Mouse (Mus musculus) forebrain, embryonic 16.5 days (tissue): Measurements from ENCODE around the gene Morc3. TPM values are rescaled to one million over a fixed set of nuclear protein-coding genes. Genes with fewer than 3 reads are reported as not detected.
A peak's percentile ranks its signal among the peaks of the same experiment; 100 is the strongest.

Experiments
- ATAC-seq: fragments of 200-750 bp; cut with Nextera tagmentation; 2 replicates; pipeline ENCODE4 v1.8.0; 2017; ENCODE audit warnings: mild to moderate bottlenecking, moderate library complexity
- H3K27ac ChIP-seq: fragments of 300-500 bp; sonication (generic); 2 replicates; pipeline ENCODE4 v1.5.1; 2014; ENCODE audit warnings: low read length, control low read depth
- H3K27me3 ChIP-seq: fragments of 300-500 bp; sonication (generic); replicated peaks from 2 replicates; pipeline ENCODE4 v1.6.1; 2014; ENCODE audit warnings: low read length; ENCODE audit not compliant: control insufficient read depth, insufficient read depth
- H3K36me3 ChIP-seq: fragments of 300-500 bp; sonication (generic); 2 replicates; pipeline ENCODE4 v1.6.1; 2014; ENCODE audit not compliant: control insufficient read depth, insufficient read depth
- H3K4me1 ChIP-seq: fragments of 300-500 bp; sonication (generic); replicated peaks from 2 replicates; pipeline ENCODE4 v1.6.1; 2014; ENCODE audit warnings: low read length; ENCODE audit not compliant: control insufficient read depth, insufficient read depth
- H3K4me2 ChIP-seq: fragments of 300-500 bp; sonication (generic); 2 replicates; pipeline ENCODE4 v1.6.1; 2014; ENCODE audit warnings: mild to moderate bottlenecking, low read length, control low read depth
- H3K4me3 ChIP-seq: fragments of 300-500 bp; sonication (generic); replicated peaks from 2 replicates; pipeline ENCODE4 v1.5.1; 2014; ENCODE audit warnings: mild to moderate bottlenecking, low read length, control low read depth
- H3K9ac ChIP-seq: fragments of 300-500 bp; sonication (generic); replicated peaks from 2 replicates; pipeline ENCODE4 v1.6.1; 2014; ENCODE audit warnings: low read depth, low read length, control low read depth
- H3K9me3 ChIP-seq: fragments of 300-500 bp; sonication (generic); 2 replicates; pipeline ENCODE4 v1.6.1; 2016; ENCODE audit warnings: low read length; ENCODE audit not compliant: control insufficient read depth
- whole genome bisulfite sequencing: fragments of 180-500 bp; shearing (Covaris S2); extraction: QIAGEN DNeasy Blood & Tissue Kit; methylation state at CpG from one replicate; pipeline ENCODE4 v1.1.7; 2014; 5-methylcytosine and 5-hydroxymethylcytosine counted together
- polyA plus RNA-seq: library from polyadenylated mRNA; unstranded; fragments of >200 nt; fragmentation: Nextera tagmentation; extraction: Ambion mirVana; gene quantifications from 2 replicates; pipeline ENCODE4 v1.2.1, GENCODE M21; 2015

Gene Morc3
- polyA plus RNA-seq, 1 experiment from 2014 or later: 38.2 TPM

- Histone ChIP-seq H3K27ac (no peak overlapping the region), H3K9me3 (peaks cover 4% of the 10 kb centered on the region; the same call in 1 of the 2 replicates), H3K4me3 (no peak overlapping the region), H3K4me1 (peaks cover 5% of the 10 kb centered on the region), H3K27me3 (no peaks in the 10 kb centered on the region), H3K9ac (no peak overlapping the region), H3K36me3 (no peaks in the 10 kb centered on the region), H3K4me2 (no peak overlapping the region)
- ATAC-seq: no peak
- 94% methylated on average over 1 of the region's 1 CpGs for WGBS
Measured at GRCm38 (mm10) chr16:93839049-93839448, 7.1 kb downstream of the Morc3 start.

DNA sequence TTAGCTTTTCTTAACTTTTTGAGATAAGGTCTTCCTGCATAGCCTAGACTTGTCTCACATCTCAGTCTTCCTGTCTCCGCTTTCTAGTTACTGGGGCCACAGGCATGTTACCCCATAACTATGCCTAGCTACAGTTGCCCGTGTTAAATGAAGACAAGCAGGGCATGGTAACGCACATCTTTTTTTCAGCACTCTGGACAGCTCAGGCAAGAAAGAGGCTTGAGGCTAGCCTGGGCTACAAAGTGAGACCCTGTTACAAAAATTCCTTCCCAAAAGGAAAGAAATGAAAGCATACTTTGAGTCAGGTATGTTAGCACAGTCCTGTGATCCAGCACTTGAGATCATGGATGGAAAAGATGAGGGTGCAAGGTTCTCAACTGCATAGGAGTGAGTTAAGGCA, 18.6 kb downstream of the Morc3 start:
- H3K9ac ChIP-seq: no peak overlapping the region
- no peak overlapping the region for H3K27ac ChIP-seq
- no peak overlapping the region for H3K4me3 ChIP-seq
- H3K9me3 ChIP-seq: no peaks in the 10 kb centered on the region
- H3K27me3 ChIP-seq: no peaks in the 10 kb centered on the region
- H3K36me3 ChIP-seq: peaks cover 41% of the 10 kb centered on the region
- H3K4me1 ChIP-seq: no peaks in the 10 kb centered on the region
- no peak for ATAC-seq
- 98% methylated on average over 3 of the region's 3 CpGs for WGBS
- no peak overlapping the region for H3K4me2 ChIP-seq

- Histone ChIP-seq H3K27ac (no peak overlapping the region), H3K4me3 (no peak overlapping the region), H3K4me1 (no peaks in the 10 kb centered on the region), H3K36me3 (peaks cover 31% of the 10 kb centered on the region), H3K9ac (no peak overlapping the region), H3K27me3 (no peaks in the 10 kb centered on the region), H3K9me3 (no peaks in the 10 kb centered on the region), H3K4me2 (no peak overlapping the region)
- no peak for ATAC-seq
- WGBS: 91% methylated on average over 4 of the region's 4 CpGs
Measured at GRCm38 (mm10) chr16:93859967-93860366, 28.0 kb downstream of the Morc3 start.

GRCm38 (mm10) chr16:93860686-93861085, 28.8 kb downstream of the Morc3 start:
- peaks cover 34% of the 10 kb centered on the region for H3K36me3 ChIP-seq
- H3K9me3 ChIP-seq: no peaks in the 10 kb centered on the region
- no peaks in the 10 kb centered on the region for H3K27me3 ChIP-seq
- ATAC-seq: no peak
- H3K4me1 ChIP-seq: no peaks in the 10 kb centered on the region
- H3K27ac ChIP-seq: no peak overlapping the region
- H3K9ac ChIP-seq: no peak overlapping the region
- H3K4me2 ChIP-seq: no peak overlapping the region
- no peak overlapping the region for H3K4me3 ChIP-seq

GRCm38 (mm10) chr16:93874841-93875240, 42.9 kb downstream of the Morc3 start:
- no peak overlapping the region for H3K4me3 ChIP-seq
- no peak overlapping the region for H3K9ac ChIP-seq
- no peak overlapping the region for H3K4me2 ChIP-seq
- peaks cover 41% of the 10 kb centered on the region for H3K36me3 ChIP-seq
- no peaks in the 10 kb centered on the region for H3K9me3 ChIP-seq
- no peak for ATAC-seq
- H3K27ac ChIP-seq: no peak overlapping the region
- H3K4me1 ChIP-seq: no peaks in the 10 kb centered on the region
- H3K27me3 ChIP-seq: no peaks in the 10 kb centered on the region
- 96% methylated on average over 13 of the region's 13 CpGs for WGBS

GRCm38 (mm10) chr16:93877612-93878380, 45.9 kb downstream of the Morc3 start:
- Histone ChIP-seq H3K9ac (no peak overlapping the region), H3K36me3 (peaks cover 23% of the 10 kb centered on the region), H3K4me3 (no peak overlapping the region), H3K27ac (no peak overlapping the region), H3K4me1 (no peaks in the 10 kb centered on the region), H3K4me2 (no peak overlapping the region), H3K9me3 (no peaks in the 10 kb centered on the region), H3K27me3 (no peaks in the 10 kb centered on the region)
- no peak for ATAC-seq
- 90% methylated on average over 6 of the region's 6 CpGs for WGBS

DNA sequence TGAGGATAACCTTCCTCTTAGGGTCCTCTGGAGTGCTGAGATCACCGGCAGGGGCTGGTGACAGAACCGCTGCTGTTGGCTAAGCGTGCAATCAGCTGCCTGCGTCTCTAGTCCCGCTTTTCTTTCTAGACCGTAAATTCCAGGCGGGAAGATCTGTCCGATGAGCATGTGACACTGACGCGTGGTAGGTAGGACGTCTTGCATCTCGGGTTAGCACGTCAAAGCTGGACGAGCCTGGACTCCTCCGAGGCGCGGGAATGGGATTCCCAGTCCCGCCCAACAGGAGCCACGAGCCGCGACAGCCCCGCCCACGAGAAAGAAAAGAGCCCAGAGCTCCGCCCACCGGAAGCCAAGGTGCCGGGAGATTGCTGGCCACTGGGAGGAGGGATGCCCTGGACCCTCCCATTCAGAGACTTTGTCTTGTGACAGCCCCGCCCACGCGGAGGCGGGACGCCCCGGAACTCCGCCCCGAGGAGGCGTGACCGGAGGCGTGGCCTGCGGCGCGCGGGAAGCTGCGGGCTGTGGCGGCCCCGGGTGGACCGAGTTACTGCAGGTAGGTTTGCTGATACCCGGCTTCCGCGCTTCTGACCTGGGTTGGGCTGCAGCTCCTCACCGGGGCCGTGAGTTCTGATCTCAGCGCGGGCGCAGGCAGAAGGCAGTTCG, 51.6 kb downstream of the Morc3 start, which contains the start of gene Chaf1b:
Gene Chaf1b (plus strand): TSS at position 479 of the 663 bp plus-strand sequence.
- no peak within 1 kb of the TSS for H3K27ac ChIP-seq
- no peaks in the 10 kb centered on the region for H3K9me3 ChIP-seq
- H3K27me3 ChIP-seq: no peaks in the 10 kb centered on the region
- no peaks in the 10 kb centered on the region for H3K36me3 ChIP-seq
- WGBS: under 1% methylated on average over 51 of the region's 54 CpGs
- H3K4me3 ChIP-seq: peak within 1 kb of the TSS; percentile 65
- peak; percentile 93 for ATAC-seq
- peak within 1 kb of the TSS; percentile 73 for H3K4me2 ChIP-seq
- H3K4me1 ChIP-seq: peaks cover 17% of the 10 kb centered on the region
- peak within 1 kb of the TSS; percentile 60 for H3K9ac ChIP-seq

DNA sequence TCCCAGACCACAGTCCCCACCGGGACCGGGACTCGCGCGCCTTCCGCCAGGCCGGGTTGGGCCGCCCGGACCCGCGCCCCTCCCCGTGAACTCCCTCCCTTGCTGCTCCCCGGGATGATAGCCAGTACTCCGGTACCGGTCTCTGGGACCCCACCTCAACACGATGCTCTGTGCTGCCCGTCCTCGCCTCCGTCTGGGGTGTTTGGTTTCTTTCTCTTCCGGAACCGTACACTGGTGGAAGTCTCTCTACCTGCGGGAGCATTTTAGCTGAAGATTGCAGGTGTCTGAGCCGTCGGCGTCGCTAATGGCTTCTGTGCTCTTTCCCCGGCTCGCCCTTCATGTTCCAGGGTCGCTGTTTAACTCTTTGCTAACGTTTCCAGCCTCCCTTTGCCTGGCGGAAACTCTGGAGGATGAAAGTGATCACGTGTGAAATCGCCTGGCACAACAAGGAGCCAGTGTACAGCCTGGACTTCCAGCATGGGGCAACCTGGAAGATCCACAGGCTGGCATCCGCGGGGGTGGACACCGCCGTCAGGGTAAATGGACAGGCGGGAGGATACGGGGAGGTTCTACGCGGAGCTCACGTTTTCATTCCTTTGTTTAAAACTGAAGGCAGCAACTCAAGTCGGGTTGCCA, 52.3 kb downstream of the Morc3 start:
- ATAC-seq: peak; percentile 5; the same call in 1 of the 2 replicates
- under 1% methylated on average over 43 of the region's 43 CpGs for WGBS
- H3K4me1 ChIP-seq: peaks cover 17% of the 10 kb centered on the region
- no peaks in the 10 kb centered on the region for H3K36me3 ChIP-seq
- H3K9ac ChIP-seq: peak overlapping the region; percentile 60
- H3K4me2 ChIP-seq: peak overlapping the region; percentile 73
- H3K27me3 ChIP-seq: no peaks in the 10 kb centered on the region
- no peak overlapping the region for H3K27ac ChIP-seq
- peak overlapping the region; percentile 65 for H3K4me3 ChIP-seq
- H3K9me3 ChIP-seq: no peaks in the 10 kb centered on the region

DNA sequence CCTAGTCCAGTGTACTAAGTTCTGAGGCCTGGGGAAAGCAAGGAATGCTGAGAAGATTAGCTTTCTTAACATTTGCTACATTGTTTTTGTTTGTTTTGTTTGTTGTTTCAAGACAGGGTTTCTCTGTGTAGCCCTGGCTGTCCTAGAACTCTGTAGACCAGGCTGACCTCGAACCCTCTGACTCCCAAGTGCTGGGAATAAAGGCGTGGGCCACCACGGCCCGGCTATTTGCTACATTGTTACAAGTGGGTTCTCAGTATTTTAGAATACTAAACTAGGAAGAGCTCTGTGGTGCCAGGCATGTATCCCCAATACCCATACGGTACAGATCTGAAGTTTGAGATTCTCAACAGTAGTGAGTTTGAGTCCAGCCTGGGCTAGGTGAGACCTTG, 52.8 kb downstream of the Morc3 start:
- H3K4me2 ChIP-seq: peak overlapping the region; percentile 73

More for the DNA sequence above, 52.8 kb downstream of the Morc3 start:
- H3K9ac ChIP-seq: peak overlapping the region; percentile 60
- no peaks in the 10 kb centered on the region for H3K27me3 ChIP-seq
- H3K9me3 ChIP-seq: no peaks in the 10 kb centered on the region
- 35% methylated on average over 5 of the region's 5 CpGs for WGBS
- H3K36me3 ChIP-seq: no peaks in the 10 kb centered on the region
- H3K4me3 ChIP-seq: peak overlapping the region; percentile 65
- H3K4me1 ChIP-seq: peaks cover 17% of the 10 kb centered on the region
- H3K27ac ChIP-seq: no peak overlapping the region
- no peak for ATAC-seq
